Mouse (Mus musculus): ENCODE results near the gene Amacr. TPM values are rescaled to one million over a fixed set of nuclear protein-coding genes. Genes with fewer than 3 reads are reported as not detected.

Amacr gene
- polyA plus RNA-seq, 1 experiment = 5.3 TPM

DNA sequence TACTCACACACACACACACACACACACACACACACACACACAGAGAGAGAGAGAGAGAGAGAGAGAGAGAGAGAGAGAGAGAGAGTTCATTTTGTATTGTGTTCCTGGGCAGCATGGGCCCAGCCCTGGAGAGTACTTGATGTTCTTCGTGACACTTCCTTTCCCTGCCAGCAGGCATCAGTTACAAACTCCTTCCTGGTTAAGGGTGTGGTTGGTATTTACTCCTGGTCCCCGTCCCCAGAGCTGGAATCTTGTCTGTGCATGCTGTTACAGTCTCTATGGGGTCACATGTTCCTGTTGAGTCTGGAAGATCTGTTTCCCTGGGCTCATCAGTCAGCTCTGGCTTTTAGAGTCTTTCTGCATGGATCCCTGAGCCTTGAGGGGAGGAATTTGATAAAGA, 8.9 kb downstream of the Amacr start:
- Histone ChIP-seq H3K4me3 (ENCODE audit: low read depth, low read length) (no peak overlapping the region), H3K4me1 (ENCODE audit: control insufficient read depth, insufficient read depth, insufficient read length, low read length) (peaks cover 6% of the 10 kb centered on the region; the same call in 1 of the 2 replicates), H3K27ac (ENCODE audit: insufficient read depth, low read depth, low read length) (no peak overlapping the region), H3K36me3 (ENCODE audit: control insufficient read depth, insufficient read depth, low read length) (peaks cover 20% of the 10 kb centered on the region), H3K27me3 (ENCODE audit: control insufficient read depth, insufficient read depth, low read length) (no peaks in the 10 kb centered on the region)
- 22% methylated on average over 2 of the region's 2 CpGs for whole genome bisulfite sequencing
- TF ChIP-seq POLR2A (IDR thresholded peaks at IDR 0.05; ENCODE audit: low read depth, low read length) = no peak
- TF ChIP-seq CTCF (IDR thresholded peaks at IDR 0.05; ENCODE audit: extremely low read depth, insufficient read length, insufficient replicate concordance, low read depth, low read length) = no peak

DNA sequence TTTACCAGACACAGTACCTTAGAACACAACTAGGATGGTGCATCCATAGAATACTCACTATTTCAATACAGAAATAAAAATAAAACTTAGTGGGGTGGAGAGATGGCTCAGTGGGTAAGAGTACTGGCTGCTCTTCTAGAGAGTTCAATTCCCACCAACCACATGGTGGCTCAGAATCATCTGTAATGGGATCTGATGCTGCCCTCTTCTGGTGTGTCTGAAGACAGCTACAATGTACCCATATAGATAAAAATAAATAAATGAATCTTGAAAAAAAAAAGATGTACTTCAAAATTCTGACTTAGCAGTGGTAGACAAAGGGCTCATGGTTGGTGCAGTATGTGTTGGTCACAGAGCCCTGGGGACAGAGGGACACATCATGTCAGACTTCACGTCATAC, 10.0 kb downstream of the Amacr start:
- Histone ChIP-seq H3K4me3 (ENCODE audit: low read depth, low read length) (no peak overlapping the region), H3K36me3 (ENCODE audit: control insufficient read depth, insufficient read depth, low read length) (peaks cover 22% of the 10 kb centered on the region), H3K27me3 (ENCODE audit: control insufficient read depth, insufficient read depth, low read length) (no peaks in the 10 kb centered on the region), H3K27ac (ENCODE audit: insufficient read depth, low read depth, low read length) (no peak overlapping the region), H3K4me1 (ENCODE audit: control insufficient read depth, insufficient read depth, insufficient read length, low read length) (peaks cover 4% of the 10 kb centered on the region; the same call in 1 of the 2 replicates)
- WGBS = 93% methylated on average over 1 of the region's 1 CpGs
- no peak for TF ChIP-seq CTCF (IDR thresholded peaks at IDR 0.05; ENCODE audit: extremely low read depth, insufficient read length, insufficient replicate concordance, low read depth, low read length)
- TF ChIP-seq POLR2A (IDR thresholded peaks at IDR 0.05; ENCODE audit: low read depth, low read length) = no peak

DNA sequence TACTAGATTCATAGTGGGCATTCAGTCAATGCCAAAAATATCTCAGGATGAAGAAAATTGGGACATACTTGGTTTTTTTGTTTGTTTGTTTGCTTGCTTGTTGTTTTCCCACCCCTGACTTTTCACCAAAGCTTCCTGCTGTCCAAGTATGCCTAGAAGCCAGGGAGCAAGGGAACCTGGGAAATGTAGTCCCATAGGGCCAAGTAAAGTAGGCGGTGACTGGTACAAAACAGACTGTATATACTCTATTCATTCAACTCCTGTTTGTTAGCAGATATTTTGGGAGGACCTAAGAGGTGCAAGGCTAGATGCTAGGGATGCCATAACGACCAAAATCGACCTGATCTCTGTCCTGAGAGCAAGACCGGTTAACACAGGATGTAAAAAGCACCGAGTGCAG, 18.3 kb downstream of the Amacr start:
- H3K27me3 ChIP-seq (ENCODE audit: control insufficient read depth, insufficient read depth, low read length) = no peaks in the 10 kb centered on the region
- H3K4me1 ChIP-seq (ENCODE audit: control insufficient read depth, insufficient read depth, insufficient read length, low read length) = no peaks in the 10 kb centered on the region
- TF ChIP-seq CTCF (IDR thresholded peaks at IDR 0.05; ENCODE audit: extremely low read depth, insufficient read length, insufficient replicate concordance, low read depth, low read length) (no peak), POLR2A (IDR thresholded peaks at IDR 0.05; ENCODE audit: low read depth, low read length) (no peak)
- 41% methylated on average over 5 of the region's 5 CpGs for WGBS
- no peak overlapping the region for H3K27ac ChIP-seq (ENCODE audit: insufficient read depth, low read depth, low read length)
- peaks cover 5% of the 10 kb centered on the region; the same call in 1 of the 2 replicates for H3K36me3 ChIP-seq (ENCODE audit: control insufficient read depth, insufficient read depth, low read length)
- no peak overlapping the region for H3K4me3 ChIP-seq (ENCODE audit: low read depth, low read length)

DNA sequence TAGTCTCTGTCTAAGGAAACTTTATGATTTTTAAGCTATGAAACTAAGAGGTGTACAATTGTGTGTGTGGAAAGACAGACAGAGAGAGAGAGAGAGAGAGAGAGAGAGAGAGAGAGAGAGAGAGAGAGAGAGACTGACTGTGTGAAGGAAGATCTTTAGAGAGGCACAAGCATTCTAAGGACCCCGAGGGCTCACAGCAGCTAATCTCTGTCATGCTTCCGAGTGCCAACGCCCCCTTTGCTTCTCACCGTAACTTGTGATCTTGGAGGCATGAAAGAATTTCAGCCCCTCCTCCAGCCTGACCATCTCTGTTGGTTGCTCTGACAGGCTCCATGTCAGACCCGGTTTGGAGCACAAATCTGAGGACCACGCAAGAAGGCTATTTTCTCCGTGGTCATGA, 18.9 kb downstream of the Amacr start, which contains the start of gene Slc45a2:
Slc45a2 (plus strand) TSS at position 301 of the 400 bp plus-strand sequence.
- TF ChIP-seq POLR2A (IDR thresholded peaks at IDR 0.05; ENCODE audit: low read depth, low read length) (no peak), CTCF (IDR thresholded peaks at IDR 0.05; ENCODE audit: extremely low read depth, insufficient read length, insufficient replicate concordance, low read depth, low read length) (no peak)
- Histone ChIP-seq H3K27ac (ENCODE audit: insufficient read depth, low read depth, low read length) (no peak within 1 kb of the TSS), H3K4me3 (ENCODE audit: low read depth, low read length) (no peak within 1 kb of the TSS), H3K4me1 (ENCODE audit: control insufficient read depth, insufficient read depth, insufficient read length, low read length) (no peaks in the 10 kb centered on the region), H3K27me3 (ENCODE audit: control insufficient read depth, insufficient read depth, low read length) (no peaks in the 10 kb centered on the region), H3K36me3 (ENCODE audit: control insufficient read depth, insufficient read depth, low read length) (peaks cover 1% of the 10 kb centered on the region; the same call in 1 of the 2 replicates)
- 68% methylated on average over 7 of the region's 7 CpGs for WGBS

DNA sequence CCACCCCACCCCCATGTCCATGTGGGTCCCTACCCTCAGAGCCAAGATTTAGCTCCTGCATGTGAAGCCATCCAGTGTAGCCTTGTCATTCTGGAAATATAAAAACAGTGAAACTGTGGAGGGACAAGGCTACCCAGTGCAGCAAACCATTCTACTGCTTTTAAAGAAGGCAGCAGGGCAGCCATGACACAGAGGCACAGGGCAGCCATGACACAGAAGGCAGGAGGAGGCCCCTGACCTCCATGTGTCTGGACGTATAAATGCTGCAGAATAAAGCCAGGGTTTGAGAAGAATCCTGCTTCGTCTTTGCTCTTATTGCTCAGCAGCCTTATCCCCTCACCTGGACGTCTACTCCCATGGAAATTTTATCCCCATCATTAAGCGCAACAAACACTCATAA, 22.2 kb downstream of the Amacr start:
- no peak for TF ChIP-seq POLR2A (IDR thresholded peaks at IDR 0.05; ENCODE audit: low read depth, low read length)
- TF ChIP-seq CTCF (IDR thresholded peaks at IDR 0.05; ENCODE audit: extremely low read depth, insufficient read length, insufficient replicate concordance, low read depth, low read length) = no peak
- Histone ChIP-seq H3K4me3 (ENCODE audit: low read depth, low read length) (no peak overlapping the region), H3K27ac (ENCODE audit: insufficient read depth, low read depth, low read length) (no peak overlapping the region), H3K27me3 (ENCODE audit: control insufficient read depth, insufficient read depth, low read length) (no peaks in the 10 kb centered on the region), H3K36me3 (ENCODE audit: control insufficient read depth, insufficient read depth, low read length) (no peaks in the 10 kb centered on the region), H3K4me1 (ENCODE audit: control insufficient read depth, insufficient read depth, insufficient read length, low read length) (no peaks in the 10 kb centered on the region)
- 84% methylated on average over 4 of the region's 4 CpGs for WGBS

DNA sequence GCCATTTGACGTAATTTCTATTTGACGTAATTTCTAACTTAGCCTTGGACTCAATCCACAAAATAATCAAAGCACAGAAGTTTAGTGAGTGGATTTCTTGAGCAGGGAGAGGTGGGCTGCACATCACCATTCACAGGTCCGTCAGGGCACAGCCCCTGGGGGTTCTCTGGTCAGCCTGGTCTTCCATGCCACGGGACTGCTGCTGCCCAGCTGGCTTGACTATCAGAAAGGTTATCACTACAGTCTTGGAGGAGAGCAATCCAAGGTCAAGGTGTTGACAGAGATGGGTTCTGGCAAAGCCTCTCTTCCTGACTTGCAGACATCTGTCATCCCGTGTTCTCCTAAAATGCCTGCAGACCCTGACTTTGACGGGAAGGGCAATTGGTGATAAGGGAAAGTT, 23.1 kb downstream of the Amacr start:
- Histone ChIP-seq H3K27me3 (ENCODE audit: control insufficient read depth, insufficient read depth, low read length) (no peaks in the 10 kb centered on the region), H3K4me3 (ENCODE audit: low read depth, low read length) (no peak overlapping the region), H3K36me3 (ENCODE audit: control insufficient read depth, insufficient read depth, low read length) (no peaks in the 10 kb centered on the region), H3K4me1 (ENCODE audit: control insufficient read depth, insufficient read depth, insufficient read length, low read length) (no peaks in the 10 kb centered on the region), H3K27ac (ENCODE audit: insufficient read depth, low read depth, low read length) (no peak overlapping the region)
- TF ChIP-seq POLR2A (IDR thresholded peaks at IDR 0.05; ENCODE audit: low read depth, low read length) (no peak), CTCF (IDR thresholded peaks at IDR 0.05; ENCODE audit: extremely low read depth, insufficient read length, insufficient replicate concordance, low read depth, low read length) (no peak)
- WGBS = 54% methylated on average over 6 of the region's 6 CpGs

DNA sequence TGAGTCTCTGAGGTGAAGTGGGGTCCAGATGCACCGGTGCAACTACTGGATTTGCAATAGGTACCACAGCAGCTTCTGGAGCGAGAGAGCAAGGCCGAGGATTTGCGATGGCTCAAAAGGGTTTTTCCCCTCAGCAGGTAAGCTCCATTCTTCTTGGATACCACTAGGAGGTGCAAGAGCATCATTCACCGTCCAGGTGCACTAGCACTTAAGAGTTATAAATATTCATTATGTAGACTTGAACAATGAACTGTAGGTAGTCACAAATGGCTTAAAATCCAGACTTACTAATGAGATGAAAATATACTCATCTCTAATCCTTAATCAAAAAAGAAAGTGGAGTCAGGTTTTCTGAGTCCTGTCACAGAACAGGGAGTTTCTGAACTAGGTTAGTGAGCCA, 27.2 kb downstream of the Amacr start:
- Histone ChIP-seq H3K4me3 (ENCODE audit: low read depth, low read length) (no peak overlapping the region), H3K27ac (ENCODE audit: insufficient read depth, low read depth, low read length) (no peak overlapping the region), H3K36me3 (ENCODE audit: control insufficient read depth, insufficient read depth, low read length) (no peaks in the 10 kb centered on the region), H3K4me1 (ENCODE audit: control insufficient read depth, insufficient read depth, insufficient read length, low read length) (no peaks in the 10 kb centered on the region), H3K27me3 (ENCODE audit: control insufficient read depth, insufficient read depth, low read length) (no peaks in the 10 kb centered on the region)
- WGBS = 11% methylated on average over 5 of the region's 5 CpGs
- TF ChIP-seq POLR2A (IDR thresholded peaks at IDR 0.05; ENCODE audit: low read depth, low read length) (no peak), CTCF (IDR thresholded peaks at IDR 0.05; ENCODE audit: extremely low read depth, insufficient read length, insufficient replicate concordance, low read depth, low read length) (peak; percentile 33; the same call in 1 of the 2 replicates)
